Mouse (Mus musculus): ENCODE results near the gene Atp1a4. TPM values are rescaled to one million over a fixed set of nuclear protein-coding genes. Genes with fewer than 3 reads are reported as not detected.

The Atp1a4 gene
- polyA plus RNA-seq, 1 experiment from 2014 or later: not detected

- H3K9ac ChIP-seq (ENCODE audit: low read length): no peak overlapping the region
- H3K9me3 ChIP-seq (ENCODE audit: control insufficient read depth, low read length): no peaks in the 10 kb centered on the region
- no peak overlapping the region for H3K27ac ChIP-seq (replicated peaks)
- H3K27me3 ChIP-seq (ENCODE audit: control insufficient read depth, insufficient read depth, low read length): no peaks in the 10 kb centered on the region
- H3K36me3 ChIP-seq (ENCODE audit: control insufficient read depth, insufficient read depth, low read length): no peaks in the 10 kb centered on the region
- H3K4me3 ChIP-seq (ENCODE audit: low read depth, low read length): no peak overlapping the region
- DNase-seq (ENCODE audit: low spot score): no peak
- no peak for TF ChIP-seq EP300 (optimal IDR thresholded peaks at IDR 0.05)
- no peak for TF ChIP-seq CTCF (IDR thresholded peaks at IDR 0.05; ENCODE audit: low read depth)
- H3K4me2 ChIP-seq (replicated peaks; ENCODE audit: low read depth): no peak overlapping the region
- 65% methylated on average over 6 of the region's 6 CpGs for WGBS
- H3K4me1 ChIP-seq (replicated peaks; ENCODE audit: control insufficient read depth, insufficient read depth): no peaks in the 10 kb centered on the region
- no peak for ATAC-seq (ENCODE audit: low FRiP score, low TSS enrichment)
These were observed 46.2 kb upstream of the Atp1a4 start for GRCm38 (mm10) chr1:172304443-172304842.

DNA sequence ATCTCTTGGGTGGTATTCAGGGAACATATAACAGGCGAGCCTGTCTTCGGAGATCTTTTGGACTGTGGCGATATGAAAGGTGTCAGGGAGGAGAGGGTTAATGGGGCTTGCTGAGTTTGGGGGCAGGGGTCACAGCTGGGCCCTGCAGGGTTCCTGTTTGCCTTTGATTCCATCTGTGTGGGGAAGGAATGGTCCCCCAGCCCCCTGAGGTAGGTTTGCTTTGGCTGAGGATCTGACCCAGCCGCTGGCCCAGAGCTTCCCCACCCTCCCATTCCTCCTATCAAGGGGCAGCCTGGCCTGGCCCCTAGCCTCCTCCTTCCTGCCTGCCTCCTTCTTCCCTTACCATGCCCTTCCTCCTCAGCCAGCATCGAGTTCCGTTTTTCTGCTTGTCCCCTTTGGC, 44.6 kb upstream of the Atp1a4 start:
- DNase-seq (ENCODE audit: low spot score) (no peak), ATAC-seq (ENCODE audit: low FRiP score, low TSS enrichment) (no peak)
- H3K27ac ChIP-seq (replicated peaks): no peak overlapping the region
- H3K36me3 ChIP-seq (ENCODE audit: control insufficient read depth, insufficient read depth, low read length): no peaks in the 10 kb centered on the region
- H3K4me2 ChIP-seq (replicated peaks; ENCODE audit: low read depth): no peak overlapping the region
- H3K9me3 ChIP-seq (ENCODE audit: control insufficient read depth, low read length): no peaks in the 10 kb centered on the region
- TF ChIP-seq EP300 (optimal IDR thresholded peaks at IDR 0.05) (no peak), CTCF (IDR thresholded peaks at IDR 0.05; ENCODE audit: low read depth) (no peak)
- 31% methylated on average over 6 of the region's 6 CpGs for WGBS
- H3K4me3 ChIP-seq (ENCODE audit: low read depth, low read length): no peak overlapping the region
- H3K9ac ChIP-seq (ENCODE audit: low read length): no peak overlapping the region
- H3K27me3 ChIP-seq (ENCODE audit: control insufficient read depth, insufficient read depth, low read length): no peaks in the 10 kb centered on the region
- no peaks in the 10 kb centered on the region for H3K4me1 ChIP-seq (replicated peaks; ENCODE audit: control insufficient read depth, insufficient read depth)

GRCm38 (mm10) chr1:172302311-172302710, 44.1 kb upstream of the Atp1a4 start:
- H3K4me1 ChIP-seq (replicated peaks; ENCODE audit: control insufficient read depth, insufficient read depth): no peaks in the 10 kb centered on the region
- no peaks in the 10 kb centered on the region for H3K9me3 ChIP-seq (ENCODE audit: control insufficient read depth, low read length)
- H3K4me2 ChIP-seq (replicated peaks; ENCODE audit: low read depth): no peak overlapping the region
- no peak for ATAC-seq (ENCODE audit: low FRiP score, low TSS enrichment)
- TF ChIP-seq EP300 (optimal IDR thresholded peaks at IDR 0.05): no peak
- no peak for TF ChIP-seq CTCF (IDR thresholded peaks at IDR 0.05; ENCODE audit: low read depth)
- no peak overlapping the region for H3K27ac ChIP-seq (replicated peaks)
- H3K9ac ChIP-seq (ENCODE audit: low read length): no peak overlapping the region
- no peak for DNase-seq (ENCODE audit: low spot score)
- 63% methylated on average over 3 of the region's 3 CpGs for WGBS
- no peak overlapping the region for H3K4me3 ChIP-seq (ENCODE audit: low read depth, low read length)
- no peaks in the 10 kb centered on the region for H3K27me3 ChIP-seq (ENCODE audit: control insufficient read depth, insufficient read depth, low read length)
- no peaks in the 10 kb centered on the region for H3K36me3 ChIP-seq (ENCODE audit: control insufficient read depth, insufficient read depth, low read length)

GRCm38 (mm10) chr1:172301180-172301579, 43.0 kb upstream of the Atp1a4 start:
- no peak overlapping the region for H3K4me3 ChIP-seq (ENCODE audit: low read depth, low read length)
- no peak overlapping the region for H3K9ac ChIP-seq (ENCODE audit: low read length)
- no peaks in the 10 kb centered on the region for H3K9me3 ChIP-seq (ENCODE audit: control insufficient read depth, low read length)
- no peak overlapping the region for H3K4me2 ChIP-seq (replicated peaks; ENCODE audit: low read depth)
- no peak; the same call in 1 of the 2 replicates for ATAC-seq (ENCODE audit: low FRiP score, low TSS enrichment)
- H3K36me3 ChIP-seq (ENCODE audit: control insufficient read depth, insufficient read depth, low read length): no peaks in the 10 kb centered on the region
- WGBS: 46% methylated on average over 12 of the region's 12 CpGs
- no peak overlapping the region for H3K27ac ChIP-seq (replicated peaks)
- DNase-seq (ENCODE audit: low spot score): no peak
- TF ChIP-seq CTCF (IDR thresholded peaks at IDR 0.05; ENCODE audit: low read depth): no peak
- TF ChIP-seq EP300 (optimal IDR thresholded peaks at IDR 0.05): no peak
- H3K27me3 ChIP-seq (ENCODE audit: control insufficient read depth, insufficient read depth, low read length): no peaks in the 10 kb centered on the region
- no peaks in the 10 kb centered on the region for H3K4me1 ChIP-seq (replicated peaks; ENCODE audit: control insufficient read depth, insufficient read depth)

- 69% methylated on average over 5 of the region's 5 CpGs for WGBS
- Histone ChIP-seq H3K4me3 (ENCODE audit: low read depth, low read length) (no peak overlapping the region), H3K9ac (ENCODE audit: low read length) (no peak overlapping the region), H3K4me2 (replicated peaks; ENCODE audit: low read depth) (no peak overlapping the region), H3K36me3 (ENCODE audit: control insufficient read depth, insufficient read depth, low read length) (no peaks in the 10 kb centered on the region), H3K27me3 (ENCODE audit: control insufficient read depth, insufficient read depth, low read length) (no peaks in the 10 kb centered on the region), H3K4me1 (replicated peaks; ENCODE audit: control insufficient read depth, insufficient read depth) (no peaks in the 10 kb centered on the region; the same call in 1 of the 2 replicates), H3K27ac (replicated peaks) (no peak overlapping the region), H3K9me3 (ENCODE audit: control insufficient read depth, low read length) (no peaks in the 10 kb centered on the region)
- DNase-seq (ENCODE audit: low spot score): no peak
- ATAC-seq (ENCODE audit: low FRiP score, low TSS enrichment): no peak
- no peak for TF ChIP-seq EP300 (optimal IDR thresholded peaks at IDR 0.05)
- 0 out of 2 replicates have a peak, but pooled peaks have one; percentile 4 for TF ChIP-seq CTCF (IDR thresholded peaks at IDR 0.05; ENCODE audit: low read depth)
These were observed 42.0 kb upstream of the Atp1a4 start for GRCm38 (mm10) chr1:172300247-172300646.

GRCm38 (mm10) chr1:172299528-172299927, 41.3 kb upstream of the Atp1a4 start:
- ATAC-seq (ENCODE audit: low FRiP score, low TSS enrichment) (no peak), DNase-seq (ENCODE audit: low spot score) (no peak)
- H3K27ac ChIP-seq (replicated peaks): no peak overlapping the region
- 69% methylated on average over 7 of the region's 7 CpGs for WGBS
- H3K9me3 ChIP-seq (ENCODE audit: control insufficient read depth, low read length): no peaks in the 10 kb centered on the region
- TF ChIP-seq CTCF (IDR thresholded peaks at IDR 0.05; ENCODE audit: low read depth) (no peak), EP300 (optimal IDR thresholded peaks at IDR 0.05) (no peak)
- H3K4me3 ChIP-seq (ENCODE audit: low read depth, low read length): no peak overlapping the region
- no peak overlapping the region for H3K4me2 ChIP-seq (replicated peaks; ENCODE audit: low read depth)
- no peak overlapping the region for H3K9ac ChIP-seq (ENCODE audit: low read length)
- H3K4me1 ChIP-seq (replicated peaks; ENCODE audit: control insufficient read depth, insufficient read depth): no peaks in the 10 kb centered on the region; the same call in 1 of the 2 replicates
- no peaks in the 10 kb centered on the region for H3K36me3 ChIP-seq (ENCODE audit: control insufficient read depth, insufficient read depth, low read length)
- H3K27me3 ChIP-seq (ENCODE audit: control insufficient read depth, insufficient read depth, low read length): no peaks in the 10 kb centered on the region
